ENCODE assay signal across 8 mouse cellular contexts in genomic region chr8:70763354-70763753, GRCm38 (mm10). TPM values are rescaled to one million over a fixed set of nuclear protein-coding genes. Genes with fewer than 3 reads are reported as not detected.
DNase-seq lines count a peak whose midpoint lies in the region; ATAC-seq and TF ChIP-seq lines count a peak whose summit lies in the region.

No protein-coding gene starts in this region.

- H3K4me2 ChIP-seq in midbrain, postnatal 0 days (ENCODE audit: low read depth, low read length, poor library complexity, severe bottlenecking), result no peak overlapping the region

- intact Hi-C loops in gastrocnemius, adult 2 months (cut with DNase I), result no loop called here
- intact Hi-C loops in left cerebral cortex, postnatal 10 days (cut with DNase I), result loop anchor here (5.0 kb wide), 1 partner anchor 79 kb away; no protein-coding TSS in a partner anchor

- 9% methylated on average over 3 of the region's 3 CpGs for WGBS in midbrain, postnatal 0 days

- H3K36me3 ChIP-seq in midbrain, postnatal 0 days (ENCODE audit: insufficient read depth, low read length), result peaks cover 18% of the 10 kb centered on the region

- H3K4me3 ChIP-seq in gastrocnemius, adult 2 months, result no peak overlapping the region
- no peak overlapping the region for H3K4me3 ChIP-seq in midbrain, postnatal 0 days (ENCODE audit: low read depth, low read length)

- TF ChIP-seq CTCF in gastrocnemius, adult 2 months (IDR thresholded peaks at IDR 0.05), result peak; percentile 84
- TF ChIP-seq CTCF in midbrain, postnatal 0 days (IDR thresholded peaks at IDR 0.05), result peak; percentile 81

- no peaks in the 10 kb centered on the region for H3K9me3 ChIP-seq in midbrain, postnatal 0 days (ENCODE audit: low read length)

- no peak overlapping the region for H3K27ac ChIP-seq in gastrocnemius, adult 2 months
- H3K27ac ChIP-seq in midbrain, postnatal 0 days (ENCODE audit: low read depth, low read length), result no peak overlapping the region

- H3K9ac ChIP-seq in midbrain, postnatal 0 days (replicated peaks; ENCODE audit: low read length, poor library complexity, severe bottlenecking), result no peak overlapping the region

- 0 out of 2 replicates have a peak, but pooled peaks cover 4% of the 10 kb centered on the region for H3K27me3 ChIP-seq in midbrain, postnatal 0 days (ENCODE audit: insufficient read depth, low read length)

- peaks cover 8% of the 10 kb centered on the region; the same call in 1 of the 2 replicates for H3K4me1 ChIP-seq in midbrain, postnatal 0 days (ENCODE audit: insufficient read depth, low read length)

- peak; percentile 71 for DNase-seq in gastrocnemius, adult 2 months
- no peak for DNase-seq in gastrocnemius, adult 8-10 months (ENCODE audit: low spot score in 2 of 2)
- DNase-seq in 3T3-L1 (ENCODE audit: low read depth, low spot score), result peak; percentile 83
- peak; percentile 47 for DNase-seq in adrenal gland, adult 2 months
- peak; percentile 84 for DNase-seq in induced T-regulatory cell, adult 2 months (ENCODE audit: low read depth)
- peak; percentile 21 for DNase-seq in midbrain, postnatal 0 days (ENCODE audit: low spot score)
- DNase-seq in thymus, postnatal 4 days, result peak; percentile 91
- no peak for DNase-seq in left cerebral cortex, postnatal 10 days (ENCODE audit: extremely low spot score in 1 of 2, low spot score in 2 of 2)

- no peak for ATAC-seq in midbrain, postnatal 0 days (ENCODE audit: low FRiP score)

RNA-seq across cellular contexts. Expression of gene Mpv17l2, which starts 2.6 kb away (rescaled TPM):
- 10 to 100 TPM; 21.0 to 22.8 TPM for total RNA-seq in gastrocnemius, adult 2 months (2021)
- 10 to 100 TPM; 19.7 to 24.6 (median 22.2) TPM for total RNA-seq in gastrocnemius, adult 8-10 months (2022)
- 100 to 1,000 TPM; 108 to 132 TPM for total RNA-seq in adrenal gland, adult 2 months (2021)
- 359 and 417 TPM in 2 replicates for polyA plus RNA-seq in adrenal gland, adult 2 months (2012; rRNA removed)
- 27.8 and 29.2 TPM in 2 replicates for total RNA-seq in midbrain, postnatal 0 days (2014; rRNA removed)
- polyA plus RNA-seq in midbrain, postnatal 0 days (2015; fragmentation: Nextera tagmentation; extraction: Ambion mirVana), result 43.7 and 45.8 TPM in 2 replicates
- total RNA-seq in left cerebral cortex, postnatal 10 days (2021), result 10 to 100 TPM; 35.8 to 37.1 TPM

RNA-seq across cellular contexts. Expression of gene Rab3a, which starts 8.9 kb away (rescaled TPM):
- total RNA-seq in gastrocnemius, adult 2 months (2021), result 10 to 100 TPM; 31.9 to 39.8 TPM
- 10 to 100 TPM; 28.5 to 34.0 (median 32.3) TPM for total RNA-seq in gastrocnemius, adult 8-10 months (2022)
- 10 to 100 TPM; 49.1 to 85.5 TPM for total RNA-seq in adrenal gland, adult 2 months (2021)
- polyA plus RNA-seq in adrenal gland, adult 2 months (2012; rRNA removed), result 141 and 152 TPM in 2 replicates
- total RNA-seq in midbrain, postnatal 0 days (2014; rRNA removed), result 649 and 670 TPM in 2 replicates
- 726 and 813 TPM in 2 replicates for polyA plus RNA-seq in midbrain, postnatal 0 days (2015; fragmentation: Nextera tagmentation; extraction: Ambion mirVana)
- total RNA-seq in left cerebral cortex, postnatal 10 days (2021), result 100 to 1,000 TPM; 756 to 791 TPM

RNA-seq across cellular contexts. Expression of gene Pik3r2, which starts 13.2 kb away (rescaled TPM):
- total RNA-seq in gastrocnemius, adult 2 months (2021), result 10 to 100 TPM; 13.9 to 16.2 TPM
- total RNA-seq in gastrocnemius, adult 8-10 months (2022), result 10 to 100 TPM; 14.5 to 17.4 (median 16.0) TPM
- total RNA-seq in adrenal gland, adult 2 months (2021), result 10 to 100 TPM; 37.2 to 49.0 TPM
- polyA plus RNA-seq in adrenal gland, adult 2 months (2012; rRNA removed), result 296 and 305 TPM in 2 replicates
- 141 and 159 TPM in 2 replicates for total RNA-seq in midbrain, postnatal 0 days (2014; rRNA removed)
- 102 and 113 TPM in 2 replicates for polyA plus RNA-seq in midbrain, postnatal 0 days (2015; fragmentation: Nextera tagmentation; extraction: Ambion mirVana)
- 100 to 1,000 TPM; 173 TPM for total RNA-seq in left cerebral cortex, postnatal 10 days (2021)

RNA-seq across cellular contexts. Expression of gene Pde4c, which starts 39.8 kb away (rescaled TPM):
- total RNA-seq in gastrocnemius, adult 2 months (2021), result 1 to 10 TPM; 2.4 to 3.0 TPM
- 1 to 10 TPM in 2 of 4 experiments, under 1 TPM in 2; 0.65 to 2.3 (median 1.1) TPM for total RNA-seq in gastrocnemius, adult 8-10 months (2022)
- total RNA-seq in adrenal gland, adult 2 months (2021), result 1 to 10 TPM in 1 of 2 experiments, under 1 TPM in 1; 0.76 to 1.0 TPM
- 2.9 and 3.3 TPM in 2 replicates for polyA plus RNA-seq in adrenal gland, adult 2 months (2012; rRNA removed)
- 0.77 and 1.5 TPM in 2 replicates for total RNA-seq in midbrain, postnatal 0 days (2014; rRNA removed)
- polyA plus RNA-seq in midbrain, postnatal 0 days (2015; fragmentation: Nextera tagmentation; extraction: Ambion mirVana), result 0.21 and 0.39 TPM in 2 replicates
- total RNA-seq in left cerebral cortex, postnatal 10 days (2021), result under 1 TPM; 0.49 to 0.61 TPM

RNA-seq across cellular contexts. Expression of gene Mast3, which starts 41.5 kb away (rescaled TPM):
- total RNA-seq in gastrocnemius, adult 2 months (2021), result 1 to 10 TPM; 2.7 to 3.6 TPM
- total RNA-seq in gastrocnemius, adult 8-10 months (2022), result 1 to 10 TPM; 1.7 to 4.5 (median 2.4) TPM
- 10 to 100 TPM; 18.9 to 20.5 TPM for total RNA-seq in adrenal gland, adult 2 months (2021)
- polyA plus RNA-seq in adrenal gland, adult 2 months (2012; rRNA removed), result 91.5 and 91.7 TPM in 2 replicates
- total RNA-seq in midbrain, postnatal 0 days (2014; rRNA removed), result 33.2 and 34.1 TPM in 2 replicates
- polyA plus RNA-seq in midbrain, postnatal 0 days (2015; fragmentation: Nextera tagmentation; extraction: Ambion mirVana), result 20.2 and 24.0 TPM in 2 replicates
- 100 to 1,000 TPM; 115 to 117 TPM for total RNA-seq in left cerebral cortex, postnatal 10 days (2021)

Comparison
In these comparisons a context has a peak if more than half of its experiments do, and no peak if none do; other contexts are left out.
1. DNase-seq: peak in gastrocnemius, adult 2 months (single experiment), 3T3-L1 (single experiment), adrenal gland, adult 2 months (single experiment), induced T-regulatory cell, adult 2 months (single experiment), midbrain, postnatal 0 days (single experiment) and thymus, postnatal 4 days (single experiment); none in gastrocnemius, adult 8-10 months (0 of 2) and left cerebral cortex, postnatal 10 days (0 of 2).